ENCODE assay signal across 9 mouse cellular contexts in genomic region chr11:100745085-100745484, GRCm38 (mm10). TPM values are rescaled to one million over a fixed set of nuclear protein-coding genes. Genes with fewer than 3 reads are reported as not detected.
DNase-seq lines count a peak whose midpoint lies in the region; ATAC-seq and TF ChIP-seq lines count a peak whose summit lies in the region.
"Had no signal": no experiment of that assay in that cellular context is flagged by ENCODE, and none has a peak within 500 bp of the region (broad histone marks: within the 10 kb centered on the region; RNA-seq: fewer than 3 reads in every experiment).

No protein-coding gene starts in this region.

- no peak for ATAC-seq in liver, embryonic 12.5 days
- ATAC-seq in hindbrain, embryonic 16.5 days = peak; percentile 51; the same call in 1 of the 2 replicates
- peak; percentile 38; the same call in 1 of the 2 replicates for ATAC-seq in midbrain, postnatal 0 days (ENCODE audit: low FRiP score)

- TF ChIP-seq CTCF in midbrain, postnatal 0 days (IDR thresholded peaks at IDR 0.05) = peak; percentile 80

- no peaks in the 10 kb centered on the region for H3K9me3 ChIP-seq in liver, embryonic 12.5 days (replicated peaks)
- H3K9me3 ChIP-seq in hindbrain, embryonic 16.5 days (ENCODE audit: control insufficient read depth, low read length) = no peaks in the 10 kb centered on the region
- no peaks in the 10 kb centered on the region for H3K9me3 ChIP-seq in midbrain, postnatal 0 days (ENCODE audit: low read length)
- H3K9me3 ChIP-seq: heart, embryonic 13.5 days had no signal

- 14% methylated on average over 6 of the region's 6 CpGs for WGBS in liver, embryonic 12.5 days (ENCODE audit: insufficient replicate concordance)
- 14% methylated on average over 6 of the region's 6 CpGs for WGBS in hindbrain, embryonic 16.5 days
- WGBS in midbrain, postnatal 0 days = 20% methylated on average over 6 of the region's 6 CpGs

- peak; percentile 54 to 79 for DNase-seq in adrenal gland, adult (ENCODE audit: inconsistent age in 2 of 2, low spot score in 1 of 2)
- DNase-seq in adrenal gland, adult 8-10 months = no peak
- DNase-seq in liver = peak; percentile 59
- DNase-seq in cerebellum, postnatal 25 days = peak; percentile 63 to 74
- peak; percentile 76 for DNase-seq in midbrain, postnatal 0 days (ENCODE audit: low spot score)
- DNase-seq in urinary bladder, postnatal 25 days (ENCODE audit: low spot score) = no peak

- no peak overlapping the region for H3K4me3 ChIP-seq in liver, embryonic 12.5 days
- H3K4me3 ChIP-seq in hindbrain, embryonic 16.5 days (ENCODE audit: low read length) = no peak overlapping the region
- no peak overlapping the region for H3K4me3 ChIP-seq in midbrain, postnatal 0 days (ENCODE audit: low read depth, low read length)
- H3K4me3 ChIP-seq: heart, embryonic 13.5 days had no signal

- no peaks in the 10 kb centered on the region for H3K36me3 ChIP-seq in liver, embryonic 12.5 days
- H3K36me3 ChIP-seq in hindbrain, embryonic 16.5 days (ENCODE audit: control insufficient read depth, insufficient read depth, low read length) = peaks cover 17% of the 10 kb centered on the region
- H3K36me3 ChIP-seq in midbrain, postnatal 0 days (ENCODE audit: insufficient read depth, low read length) = peaks cover 40% of the 10 kb centered on the region
- H3K36me3 ChIP-seq: heart, embryonic 13.5 days had no signal

- H3K9ac ChIP-seq in liver, embryonic 12.5 days = no peak overlapping the region
- H3K9ac ChIP-seq in hindbrain, embryonic 16.5 days (ENCODE audit: low read depth, low read length) = no peak overlapping the region; the same call in none of the 2 replicates
- no peak overlapping the region for H3K9ac ChIP-seq in midbrain, postnatal 0 days (replicated peaks; ENCODE audit: low read length, poor library complexity, severe bottlenecking)
- H3K9ac ChIP-seq: heart, embryonic 13.5 days had no signal

- peaks cover 20% of the 10 kb centered on the region; the same call in 1 of the 2 replicates for H3K4me1 ChIP-seq in liver, embryonic 12.5 days
- H3K4me1 ChIP-seq in hindbrain, embryonic 16.5 days (ENCODE audit: control insufficient read depth, insufficient read depth, low read depth, low read length) = no peaks in the 10 kb centered on the region
- no peaks in the 10 kb centered on the region for H3K4me1 ChIP-seq in midbrain, postnatal 0 days (ENCODE audit: insufficient read depth, low read length)
- H3K4me1 ChIP-seq: heart, embryonic 13.5 days had no signal

- H3K27me3 ChIP-seq in liver, embryonic 12.5 days (replicated peaks) = peaks cover 55% of the 10 kb centered on the region
- no peaks in the 10 kb centered on the region for H3K27me3 ChIP-seq in hindbrain, embryonic 16.5 days (replicated peaks; ENCODE audit: control insufficient read depth, insufficient read depth, low read length)
- no peaks in the 10 kb centered on the region for H3K27me3 ChIP-seq in midbrain, postnatal 0 days (ENCODE audit: insufficient read depth, low read length)

- H3K4me2 ChIP-seq in liver, embryonic 12.5 days = no peak overlapping the region
- H3K4me2 ChIP-seq in hindbrain, embryonic 16.5 days (ENCODE audit: low read length) = no peak overlapping the region
- no peak overlapping the region for H3K4me2 ChIP-seq in midbrain, postnatal 0 days (ENCODE audit: low read depth, low read length, poor library complexity, severe bottlenecking)
- H3K4me2 ChIP-seq: heart, embryonic 13.5 days had no signal

- H3K27ac ChIP-seq in liver, embryonic 12.5 days = no peak overlapping the region
- H3K27ac ChIP-seq in hindbrain, embryonic 16.5 days (ENCODE audit: low read depth, low read length) = no peak overlapping the region
- H3K27ac ChIP-seq in midbrain, postnatal 0 days (ENCODE audit: low read depth, low read length) = no peak overlapping the region
- H3K27ac ChIP-seq: heart, embryonic 13.5 days had no signal

RNA-seq across cellular contexts. Expression of gene Rab5c, which starts 7.1 kb away (rescaled TPM):
- total RNA-seq in adrenal gland, adult 8-10 months (2022) = 100 to 1,000 TPM; 183 to 210 (median 190) TPM
- polyA plus RNA-seq in liver, embryonic 12.5 days (2016; fragmentation: Nextera tagmentation; extraction: Ambion mirVana) = 15.9 and 18.1 TPM in 2 replicates
- polyA plus RNA-seq in hindbrain, embryonic 16.5 days (2015; fragmentation: Nextera tagmentation; extraction: Ambion mirVana) = 43.7 and 43.8 TPM in 2 replicates
- 218 and 250 TPM in 2 replicates for total RNA-seq in midbrain, postnatal 0 days (2014; rRNA removed)
- polyA plus RNA-seq in midbrain, postnatal 0 days (2015; fragmentation: Nextera tagmentation; extraction: Ambion mirVana) = 33.8 and 34.4 TPM in 2 replicates

RNA-seq across cellular contexts. Expression of gene Kcnh4, which starts 14.7 kb away (rescaled TPM):
- under 1 TPM; 0.15 to 0.31 (median 0.23) TPM for total RNA-seq in adrenal gland, adult 8-10 months (2022)
- polyA plus RNA-seq in liver, embryonic 12.5 days (2016; fragmentation: Nextera tagmentation; extraction: Ambion mirVana) = not detected in 2 replicates
- 8.9 and 10.0 TPM in 2 replicates for polyA plus RNA-seq in hindbrain, embryonic 16.5 days (2015; fragmentation: Nextera tagmentation; extraction: Ambion mirVana)
- total RNA-seq in midbrain, postnatal 0 days (2014; rRNA removed) = 13.7 and 19.6 TPM in 2 replicates
- 6.1 and 7.4 TPM in 2 replicates for polyA plus RNA-seq in midbrain, postnatal 0 days (2015; fragmentation: Nextera tagmentation; extraction: Ambion mirVana)
- polyA plus RNA-seq: heart, embryonic 13.5 days had no signal

RNA-seq across cellular contexts. Expression of gene Hcrt, which starts 17.6 kb away (rescaled TPM):
- total RNA-seq in adrenal gland, adult 8-10 months (2022) = not detected
- not detected in 2 replicates for polyA plus RNA-seq in liver, embryonic 12.5 days (2016; fragmentation: Nextera tagmentation; extraction: Ambion mirVana)
- 0.48 and 0.59 TPM in 2 replicates for polyA plus RNA-seq in hindbrain, embryonic 16.5 days (2015; fragmentation: Nextera tagmentation; extraction: Ambion mirVana)
- total RNA-seq in midbrain, postnatal 0 days (2014; rRNA removed) = 4.5 and 6.7 TPM in 2 replicates
- polyA plus RNA-seq in midbrain, postnatal 0 days (2015; fragmentation: Nextera tagmentation; extraction: Ambion mirVana) = 5.7 and 16.8 TPM in 2 replicates
- polyA plus RNA-seq: heart, embryonic 13.5 days had no signal

RNA-seq across cellular contexts. Expression of gene Ghdc, which starts 25.7 kb away (rescaled TPM):
- total RNA-seq in adrenal gland, adult 8-10 months (2022) = 10 to 100 TPM; 23.1 to 26.4 (median 24.7) TPM
- polyA plus RNA-seq in liver, embryonic 12.5 days (2016; fragmentation: Nextera tagmentation; extraction: Ambion mirVana) = 2.1 and 2.4 TPM in 2 replicates
- polyA plus RNA-seq in hindbrain, embryonic 16.5 days (2015; fragmentation: Nextera tagmentation; extraction: Ambion mirVana) = 8.2 and 9.6 TPM in 2 replicates
- total RNA-seq in midbrain, postnatal 0 days (2014; rRNA removed) = 13.9 and 14.1 TPM in 2 replicates
- 6.5 and 6.7 TPM in 2 replicates for polyA plus RNA-seq in midbrain, postnatal 0 days (2015; fragmentation: Nextera tagmentation; extraction: Ambion mirVana)

RNA-seq across cellular contexts. Expression of gene Hspb9, which starts 31.4 kb away (rescaled TPM):
- under 1 TPM in 1 of 4 experiments, not detected in 3; 0.59 TPM for total RNA-seq in adrenal gland, adult 8-10 months (2022)
- 0.29 and 0.33 TPM in 2 replicates for polyA plus RNA-seq in liver, embryonic 12.5 days (2016; fragmentation: Nextera tagmentation; extraction: Ambion mirVana)
- 0.34 TPM in 1 of 2 replicates, not detected in the other for polyA plus RNA-seq in hindbrain, embryonic 16.5 days (2015; fragmentation: Nextera tagmentation; extraction: Ambion mirVana)
- total RNA-seq in midbrain, postnatal 0 days (2014; rRNA removed) = not detected in 2 replicates
- not detected in 2 replicates for polyA plus RNA-seq in midbrain, postnatal 0 days (2015; fragmentation: Nextera tagmentation; extraction: Ambion mirVana)

Comparison
In these comparisons a context has a peak if more than half of its experiments do, and no peak if none do; other contexts are left out.
1. DNase-seq: peak in adrenal gland, adult (2 of 2), liver (single experiment), cerebellum, postnatal 25 days (2 of 2) and midbrain, postnatal 0 days (single experiment); none in adrenal gland, adult 8-10 months (single experiment) and urinary bladder, postnatal 25 days (single experiment).